Mouse (Mus musculus): ENCODE measurements at regions not wholly inside any gene's neighbourhood (a gene's known extent, or its start where the extent isn't known, plus 50 kb on each side); places are given as distances from the start of the nearest gene placed in this dataset.

DNA sequence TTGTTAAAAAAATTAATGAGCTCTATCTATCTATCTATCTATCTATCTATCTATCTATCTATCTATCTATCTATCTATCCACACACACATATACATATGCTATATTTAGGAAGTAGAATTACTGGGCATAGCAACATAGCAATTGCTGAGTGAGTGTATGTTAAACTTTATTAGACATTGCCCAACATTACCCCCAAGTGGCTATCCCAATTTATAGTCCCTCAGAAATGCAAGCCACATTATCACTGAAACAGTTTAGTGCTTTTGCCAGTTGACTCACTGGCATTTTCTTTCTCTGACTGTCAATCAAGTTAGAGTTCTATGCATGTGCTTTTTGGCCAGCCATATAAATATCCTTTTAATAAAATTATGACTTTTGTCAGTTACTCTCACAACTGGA is 302.3 kb upstream of the Gm21798 start:
- in situ Hi-C loops (cut with MboI; ENCODE audit: unreplicated experiment in 2 of 2): loop anchor here in 1 of 2 experiments (10.0 kb wide), 1 partner anchor 340 kb away; no protein-coding TSS in a partner anchor

GRCm38 (mm10) chr15:64519207-64519628 is 298.3 kb upstream of the Gm21798 start:
- in situ Hi-C loops (cut with MboI; ENCODE audit: unreplicated experiment in 2 of 2): loop anchor here in 1 of 2 experiments (10.0 kb wide), 1 partner anchor 344 kb away; no protein-coding TSS in a partner anchor

DNA sequence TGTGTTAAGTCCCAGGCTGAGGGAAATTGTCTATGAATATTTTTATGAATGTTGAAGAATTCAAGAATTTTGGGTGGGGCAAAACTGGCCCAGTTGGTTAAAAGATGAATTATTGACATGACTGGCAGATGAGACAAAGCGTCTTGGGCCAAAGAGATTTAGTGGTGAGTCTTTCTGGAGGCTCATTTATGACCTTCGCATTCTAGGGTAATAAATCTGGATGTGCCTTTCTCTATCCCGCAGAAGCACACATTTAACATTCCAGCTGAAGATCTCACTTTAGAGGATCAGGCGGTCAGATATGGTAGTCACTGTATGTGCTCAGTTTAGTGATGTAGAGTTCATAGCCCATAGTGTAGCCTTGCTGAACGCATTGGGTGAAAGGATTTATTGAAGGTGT is 296.9 kb upstream of the Gm21798 start:
- in situ Hi-C loops (cut with MboI; ENCODE audit: unreplicated experiment in 2 of 2): no loop called here

- in situ Hi-C loops (cut with MboI; ENCODE audit: unreplicated experiment in 2 of 2): no loop called here
These were observed 285.0 kb upstream of the Gm21798 start for GRCm38 (mm10) chr15:64532260-64533120.

DNA sequence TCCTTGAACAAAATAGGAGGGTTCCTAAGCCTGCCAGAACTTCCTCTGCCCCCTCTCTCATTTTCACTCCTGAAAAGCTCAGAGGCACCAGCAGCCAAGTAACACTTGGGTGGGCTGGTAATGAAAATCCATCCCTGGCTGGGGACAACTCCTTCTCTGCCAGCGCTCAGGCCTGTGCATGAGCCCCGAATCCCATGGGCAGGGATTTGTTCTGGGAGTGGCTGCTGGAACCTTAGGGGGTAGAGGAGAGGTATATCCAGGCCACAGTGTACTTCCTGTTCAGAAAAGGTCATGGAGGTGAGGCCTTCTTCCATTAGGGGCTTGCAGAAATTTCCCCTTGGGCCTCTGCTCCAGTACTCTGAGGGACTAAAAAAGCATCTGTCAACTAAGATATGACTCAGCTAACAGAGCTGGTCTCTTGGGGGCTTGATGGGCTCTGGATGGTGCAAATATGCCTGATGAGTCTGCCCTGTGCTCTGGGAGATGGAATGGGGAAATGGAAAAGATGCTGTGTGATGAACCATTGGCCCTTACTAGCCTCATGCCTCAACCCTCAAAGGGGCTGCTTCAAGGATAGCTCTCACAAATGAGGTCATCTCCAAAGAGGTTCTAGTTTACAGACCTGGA is 284.2 kb upstream of the Gm21798 start:
- in situ Hi-C loops (cut with MboI; ENCODE audit: unreplicated experiment in 2 of 2): no loop called here

DNA sequence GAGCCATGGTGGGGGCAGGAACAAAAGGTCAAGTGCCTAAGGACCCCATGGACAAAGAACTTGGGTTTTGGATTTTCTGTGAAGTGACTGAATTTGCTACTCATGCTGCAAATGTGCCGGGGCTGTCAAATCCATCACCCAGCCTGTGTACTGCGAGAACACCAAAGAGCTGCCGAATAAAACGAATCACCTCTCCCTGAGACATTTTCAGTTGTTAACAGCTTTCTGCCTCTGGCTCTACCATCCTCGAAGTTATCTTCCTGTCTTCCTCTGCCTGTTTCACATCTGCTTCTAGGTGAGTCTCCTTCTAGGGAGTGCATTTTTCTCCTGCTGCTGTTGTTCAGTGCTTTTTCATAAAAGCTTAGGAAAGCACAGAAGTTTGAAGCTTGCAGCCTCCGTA is 283.3 kb upstream of the Gm21798 start:
- in situ Hi-C loops (cut with MboI; ENCODE audit: unreplicated experiment in 2 of 2): no loop called here

DNA sequence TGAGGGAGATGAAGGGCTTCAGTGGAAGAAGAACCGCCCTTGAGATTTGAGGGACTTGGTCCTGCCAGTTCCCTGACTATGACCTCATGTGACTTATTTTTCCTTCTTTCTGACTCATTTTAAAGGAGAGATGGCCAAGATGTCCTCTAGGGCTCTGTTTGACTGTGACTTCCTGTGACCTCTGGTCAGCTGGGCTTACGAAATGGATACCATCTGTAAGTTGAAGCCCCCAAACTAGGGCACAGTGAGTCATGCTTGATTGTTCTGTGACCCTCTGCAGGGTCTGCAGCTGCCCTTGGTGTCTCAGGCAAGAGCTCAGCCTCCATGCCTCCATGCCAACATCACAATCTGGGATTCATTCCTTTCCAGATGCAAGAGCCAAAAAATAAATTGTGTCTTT is 282.3 kb upstream of the Gm21798 start:
- in situ Hi-C loops (cut with MboI; ENCODE audit: unreplicated experiment in 2 of 2): no loop called here

DNA sequence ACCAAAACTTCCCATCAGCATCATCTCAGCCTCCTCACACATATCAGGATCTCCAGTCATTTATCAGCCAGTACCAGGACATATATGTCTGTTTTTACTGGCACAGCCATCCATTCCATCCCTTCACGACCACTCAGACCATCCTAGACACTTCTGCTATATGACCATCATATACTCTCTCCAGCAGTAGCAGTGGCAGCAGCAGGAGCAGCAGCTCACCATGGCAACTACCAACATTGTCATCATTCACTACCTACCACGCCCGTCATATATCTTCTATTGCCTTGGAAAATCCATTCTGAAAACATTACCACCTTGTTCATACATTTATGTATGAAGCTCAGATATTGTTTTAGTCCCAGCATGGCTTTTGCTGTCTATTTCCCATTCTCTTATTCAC is 276.1 kb upstream of the Gm21798 start:
- in situ Hi-C loops (cut with MboI; ENCODE audit: unreplicated experiment in 2 of 2): no loop called here

DNA sequence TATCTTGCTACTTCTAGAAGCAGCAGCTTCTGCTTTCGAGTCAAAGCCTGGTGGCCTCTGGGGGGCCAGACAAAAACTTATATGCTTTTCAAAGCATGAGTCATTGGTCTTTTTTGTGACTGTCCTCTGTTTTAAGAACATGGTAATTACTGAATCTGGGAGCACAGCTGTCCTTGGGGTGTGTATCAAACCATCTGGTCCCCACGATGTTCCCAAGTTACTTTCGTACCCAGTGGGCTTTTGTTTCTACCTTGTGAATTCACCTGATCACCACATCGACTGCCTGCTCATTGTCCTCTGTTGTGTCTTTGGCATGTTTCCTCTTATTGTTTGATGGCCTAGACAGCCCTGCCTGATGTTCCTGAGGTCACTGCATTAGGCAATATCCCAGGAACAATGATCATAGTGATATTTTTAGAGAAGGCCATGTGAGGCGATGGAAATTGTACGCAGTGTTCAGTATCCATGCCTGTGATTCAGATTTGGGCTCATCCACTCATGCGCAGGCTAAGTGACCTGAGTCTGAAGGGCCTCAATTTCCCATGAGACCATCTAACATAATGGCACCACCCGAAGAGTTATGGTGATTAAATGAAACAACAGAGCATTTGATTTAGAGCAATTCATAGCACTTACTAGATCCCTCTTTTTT is 275.1 kb upstream of the Gm21798 start:
- in situ Hi-C loops (cut with MboI; ENCODE audit: unreplicated experiment in 2 of 2): no loop called here

DNA sequence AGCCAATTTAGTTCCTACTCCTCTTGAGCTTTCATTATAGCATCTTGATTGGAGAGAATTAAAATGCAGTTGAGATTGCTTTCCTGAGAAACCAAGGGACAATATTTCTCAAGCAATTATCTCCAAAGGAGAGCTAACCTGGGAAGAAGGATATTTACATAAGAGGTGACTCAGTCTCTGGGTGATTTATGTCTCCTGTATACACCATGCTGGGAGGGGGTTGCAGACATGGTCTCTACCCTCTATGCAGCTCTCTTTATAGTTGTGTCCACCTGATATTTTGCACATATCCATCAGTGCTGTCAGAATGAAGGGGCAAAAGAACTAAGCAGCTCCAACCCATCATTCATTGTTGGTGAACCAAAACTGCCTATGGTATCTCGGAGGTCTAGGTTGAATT is 274.6 kb upstream of the Gm21798 start:
- in situ Hi-C loops (cut with MboI; ENCODE audit: unreplicated experiment in 2 of 2): no loop called here

DNA sequence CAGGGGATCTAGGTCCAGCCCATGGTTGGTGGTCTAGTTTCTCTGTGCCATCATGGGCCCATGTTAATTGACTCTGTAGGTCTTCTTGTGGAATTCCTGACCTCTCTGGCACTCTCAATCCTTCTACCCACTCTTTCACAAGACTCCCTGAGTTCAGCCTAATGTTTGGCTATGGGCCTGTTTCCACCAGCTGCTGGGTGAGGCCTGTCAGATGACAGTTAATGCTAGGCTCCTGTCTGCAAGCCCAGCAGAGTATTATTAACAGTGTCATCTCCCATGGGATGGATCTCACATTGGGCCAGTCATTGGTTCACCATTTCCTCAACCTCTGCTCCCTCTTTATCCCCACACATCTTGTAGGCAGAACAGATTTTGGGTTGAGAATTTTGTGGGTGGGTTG is 271.5 kb upstream of the Gm21798 start:
- in situ Hi-C loops (cut with MboI; ENCODE audit: unreplicated experiment in 2 of 2): no loop called here

DNA sequence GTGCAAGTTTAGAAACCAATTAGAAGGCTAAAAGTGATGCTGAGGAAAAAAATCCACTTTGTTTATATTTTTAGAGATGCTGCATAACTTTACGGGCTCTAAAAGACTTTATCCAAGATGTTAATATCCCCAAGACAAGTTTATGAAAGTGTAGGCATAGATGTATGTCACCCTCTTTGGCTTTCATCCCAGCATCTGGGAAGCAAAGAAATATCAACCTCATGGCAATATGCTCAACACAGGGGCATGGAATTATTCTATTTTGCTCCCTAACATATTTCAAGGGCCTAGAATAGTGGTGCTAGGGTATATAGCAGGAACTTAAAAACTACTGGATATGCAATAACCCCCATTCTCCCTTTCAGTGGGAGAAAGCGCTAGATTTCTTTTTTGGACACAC is 260.0 kb upstream of the Gm21798 start:
- in situ Hi-C loops (cut with MboI; ENCODE audit: unreplicated experiment in 2 of 2): no loop called here

DNA sequence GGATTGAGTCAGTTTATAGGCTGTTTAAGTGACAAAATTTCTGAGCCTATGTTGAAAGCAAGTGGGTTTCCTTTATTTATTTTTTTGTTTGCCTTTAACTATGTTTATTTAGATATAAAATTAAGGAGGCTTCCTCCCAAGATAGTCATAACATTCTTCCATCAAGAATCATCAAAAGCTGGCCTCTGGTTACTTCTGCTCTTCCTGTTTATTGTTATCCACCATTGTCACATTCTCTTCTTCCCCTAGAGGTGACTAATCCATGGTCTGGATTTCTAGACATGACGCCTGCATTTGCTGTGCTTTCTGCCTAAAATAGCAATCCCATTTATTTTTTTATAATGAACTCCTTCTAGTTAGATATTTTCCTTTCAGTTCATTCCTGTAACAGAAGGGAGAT is 259.3 kb upstream of the Gm21798 start:
- in situ Hi-C loops (cut with MboI; ENCODE audit: unreplicated experiment in 2 of 2): no loop called here

GRCm38 (mm10) chr15:64562431-64563111 is 254.9 kb upstream of the Gm21798 start:
- in situ Hi-C loops (cut with MboI; ENCODE audit: unreplicated experiment in 2 of 2): no loop called here

DNA sequence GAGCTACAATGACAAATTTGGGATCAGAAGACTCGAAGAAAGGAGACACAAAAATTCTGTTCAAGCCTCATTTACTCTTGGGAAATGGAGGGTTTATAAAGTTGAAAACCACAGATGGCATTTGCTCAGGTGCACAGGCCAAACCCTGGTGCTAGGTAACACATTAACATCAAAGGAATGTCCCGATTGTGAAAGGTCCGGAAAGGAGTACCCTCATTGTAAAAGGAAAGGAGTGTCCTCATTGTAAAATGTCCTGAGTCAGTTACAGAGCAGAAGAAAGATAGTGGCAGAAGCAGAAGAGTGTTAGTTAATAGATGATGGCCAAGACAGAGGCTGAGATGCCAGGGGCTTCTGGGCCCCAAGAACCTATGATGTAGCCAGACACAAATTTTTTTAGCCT is 252.8 kb upstream of the Gm21798 start:
- in situ Hi-C loops (cut with MboI; ENCODE audit: unreplicated experiment in 2 of 2): no loop called here

DNA sequence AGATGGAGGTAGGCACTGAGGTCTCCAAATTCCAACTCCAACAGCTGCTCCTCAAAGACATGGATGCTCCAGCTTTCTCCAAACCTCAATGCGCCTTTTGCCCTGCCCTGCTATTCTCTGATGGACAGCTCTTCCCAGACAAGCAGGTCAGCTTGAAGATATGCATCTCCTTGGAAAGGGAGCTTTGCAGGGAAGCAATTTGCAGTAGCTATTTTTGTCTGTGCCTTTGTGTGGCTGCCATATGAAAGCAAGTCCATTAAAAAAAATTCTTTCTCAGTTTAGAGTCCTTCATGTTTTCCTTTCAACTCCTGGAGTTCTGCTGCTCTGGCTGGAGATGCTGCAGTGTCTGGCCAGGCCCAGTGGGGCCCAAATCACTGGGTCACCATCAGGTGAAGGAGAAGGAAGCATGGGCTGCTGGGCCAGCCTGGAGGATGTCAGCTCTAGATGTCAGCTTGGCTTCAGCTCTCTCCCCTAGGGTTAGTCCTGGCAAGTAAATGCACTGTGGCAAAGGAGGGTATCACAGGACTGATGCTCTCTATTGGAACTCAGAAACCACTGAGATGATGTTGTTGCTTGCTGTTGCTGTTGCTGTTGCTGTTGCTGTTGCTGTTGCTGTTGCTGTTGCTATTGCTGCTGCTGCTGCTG is 240.5 kb upstream of the Gm21798 start:
- in situ Hi-C loops (cut with MboI; ENCODE audit: unreplicated experiment in 2 of 2): no loop called here

GRCm38 (mm10) chr15:64578991-64579390 is 238.5 kb upstream of the Gm21798 start:
- in situ Hi-C loops (cut with MboI; ENCODE audit: unreplicated experiment in 2 of 2): no loop called here

GRCm38 (mm10) chr15:64580481-64580880 is 237.0 kb upstream of the Gm21798 start:
- in situ Hi-C loops (cut with MboI; ENCODE audit: unreplicated experiment in 2 of 2): no loop called here

- in situ Hi-C loops (cut with MboI; ENCODE audit: unreplicated experiment in 2 of 2): no loop called here
These were observed 236.4 kb upstream of the Gm21798 start for GRCm38 (mm10) chr15:64581046-64581445.

DNA sequence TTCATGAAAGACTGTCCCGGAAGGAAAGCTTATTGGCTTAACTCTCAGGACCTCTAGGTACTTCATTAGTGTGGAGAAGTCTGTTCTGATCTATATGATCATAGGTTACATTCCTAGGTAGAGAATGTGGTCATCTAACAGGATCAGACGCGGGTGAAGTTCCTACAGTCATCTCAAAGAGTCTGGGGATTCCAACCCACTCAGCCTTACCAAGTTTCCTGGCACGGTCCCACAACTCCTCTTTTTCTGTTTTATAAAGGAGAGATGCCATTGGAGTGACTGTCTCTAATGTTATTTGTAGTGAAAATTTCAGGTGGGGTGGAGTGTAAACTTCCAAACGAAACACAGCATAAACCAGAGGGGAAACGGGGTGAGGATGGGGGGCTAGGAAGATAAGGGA is 233.4 kb upstream of the Gm21798 start:
- in situ Hi-C loops (cut with MboI; ENCODE audit: unreplicated experiment in 2 of 2): no loop called here

Measured in v-Abl transformed pro-B cells (cell line).